Mouse (Mus musculus): ENCODE measurements around the gene Myoz2. TPM values are rescaled to one million over a fixed set of nuclear protein-coding genes. Genes with fewer than 3 reads are reported as not detected.

Gene Myoz2
- total RNA-seq, 2 experiments from 2014 or later = not detected

DNA sequence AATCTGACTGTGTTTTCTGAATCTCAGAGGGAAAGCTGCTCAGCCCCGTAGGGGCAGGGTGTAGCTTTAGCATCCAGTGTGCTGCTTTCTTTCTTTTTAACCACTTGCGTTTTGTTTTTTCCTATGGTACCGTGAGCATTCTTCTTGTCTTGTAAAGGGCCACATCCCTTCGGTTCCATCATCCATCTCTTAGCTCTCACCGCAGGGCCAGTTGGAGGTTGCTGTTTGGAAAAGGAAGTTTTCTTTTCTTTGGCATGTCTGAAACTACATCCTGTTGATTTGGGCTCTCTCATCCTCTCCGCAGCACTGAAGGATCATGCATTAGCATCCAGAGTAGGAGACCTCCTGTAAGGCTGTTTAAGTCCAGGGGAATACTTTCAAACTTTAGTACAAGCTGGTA, 25.4 kb downstream of the Myoz2 start:
- DNase-seq = no peak
- intact Hi-C loops (cut with DNase I) = no loop called here

DNA sequence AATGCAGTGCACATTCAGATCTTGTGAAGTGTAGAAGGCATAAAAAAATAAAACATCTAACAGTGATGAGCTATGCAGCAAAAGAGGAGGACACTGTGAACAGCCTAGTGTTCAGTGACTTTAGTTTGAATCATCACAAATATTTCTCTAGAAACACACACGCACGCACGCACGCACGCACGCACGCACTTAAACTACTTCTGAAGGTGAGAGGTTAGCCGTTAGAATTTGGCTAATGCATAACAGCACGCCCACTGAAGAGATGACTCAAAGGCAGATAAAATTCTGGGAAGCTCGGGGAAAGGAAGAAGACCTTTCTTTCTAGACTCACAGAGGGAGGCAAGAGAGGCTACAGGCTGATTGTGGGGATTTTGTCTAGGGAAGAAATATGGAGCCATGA, 27.4 kb downstream of the Myoz2 start:
- intact Hi-C loops (cut with DNase I) = no loop called here
- no peak for DNase-seq

DNA sequence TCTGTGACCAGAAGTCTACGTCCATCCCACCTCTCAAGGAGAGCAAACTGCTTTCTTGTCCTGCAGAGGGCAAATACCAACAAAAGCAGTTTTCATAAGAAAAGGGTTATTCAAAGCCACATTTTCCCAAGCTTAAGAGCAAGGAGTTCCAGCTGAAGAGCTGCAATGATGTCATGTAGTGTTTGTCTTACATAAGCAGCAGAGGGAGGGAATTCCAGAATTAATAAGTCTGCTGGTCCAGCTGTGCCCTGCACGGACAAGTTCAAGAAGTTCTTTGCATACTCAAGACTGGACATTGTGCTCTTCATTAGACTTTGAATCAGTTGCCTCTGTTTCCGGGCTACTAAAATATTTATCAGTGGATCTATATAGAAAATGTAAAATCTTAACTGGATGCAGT, 33.8 kb downstream of the Myoz2 start:
- DNase-seq = no peak

DNA sequence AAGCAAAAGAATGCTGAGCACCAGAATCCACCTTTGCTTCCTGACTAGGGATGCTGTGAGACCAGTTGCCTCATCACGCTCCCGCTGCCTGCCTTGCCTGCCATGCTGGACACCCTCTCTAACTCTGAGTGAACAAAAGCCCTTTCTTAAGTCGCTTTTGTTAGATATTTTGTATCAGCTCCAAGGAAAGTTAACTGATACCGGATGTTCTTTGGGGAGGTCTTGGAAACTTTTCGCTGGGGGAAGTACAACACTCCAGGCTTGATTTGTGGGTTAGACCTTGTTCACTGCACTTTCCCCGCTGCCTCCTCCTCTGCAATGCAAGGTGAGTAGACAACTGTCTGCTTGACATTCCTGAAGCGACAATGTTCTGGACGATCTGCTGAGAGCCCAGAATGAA, 36.3 kb downstream of the Myoz2 start:
- intact Hi-C loops (cut with DNase I) = no loop called here
- no peak for DNase-seq

More for the DNA sequence above, 33.8 kb downstream of the Myoz2 start:
- intact Hi-C loops (cut with DNase I) = no loop called here

DNA sequence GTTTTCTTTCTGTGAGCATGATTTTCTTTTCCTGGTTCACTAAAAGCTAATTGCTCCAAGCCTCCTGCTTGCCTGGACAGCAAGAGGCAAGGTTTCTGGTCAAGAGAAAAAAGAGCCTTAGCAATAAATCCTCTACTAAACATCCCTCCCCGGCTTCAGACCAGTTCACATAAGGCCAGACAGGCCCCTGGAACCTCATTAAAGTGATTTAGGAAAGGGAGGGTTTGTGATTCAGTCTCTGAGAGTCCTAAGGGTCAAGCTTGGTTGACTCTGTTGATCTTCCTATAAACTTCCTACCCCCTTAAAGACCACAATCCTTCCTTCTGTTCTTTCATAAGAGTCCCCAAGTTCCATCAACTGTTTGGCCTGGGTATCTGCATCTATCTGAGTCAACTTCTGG, 37.8 kb downstream of the Myoz2 start:
- no peak for DNase-seq
- intact Hi-C loops (cut with DNase I) = no loop called here

DNA sequence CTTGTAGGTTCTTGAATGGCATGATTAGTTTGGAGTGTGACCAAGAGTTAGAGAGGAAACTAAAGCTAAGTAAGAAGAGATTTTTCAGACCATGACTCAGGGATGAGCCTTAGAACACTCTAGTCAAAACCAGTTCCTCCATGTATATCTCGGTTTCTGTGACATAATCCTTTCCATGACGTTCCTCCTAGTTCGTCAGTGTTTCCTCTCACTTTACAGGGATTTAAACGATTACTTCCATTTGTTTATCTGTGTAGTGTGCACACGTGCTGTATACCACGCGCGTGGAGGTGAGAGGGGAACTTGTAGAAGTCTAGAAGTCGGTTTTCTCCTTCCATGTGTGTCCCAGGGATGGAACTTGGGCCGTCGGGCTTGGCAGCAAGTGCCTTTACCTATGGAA, 47.9 kb downstream of the Myoz2 start:
- DNase-seq = no peak
- intact Hi-C loops (cut with DNase I) = loop anchor here (10.0 kb wide), 1 partner anchor 118 kb away; no protein-coding TSS in a partner anchor

DNA sequence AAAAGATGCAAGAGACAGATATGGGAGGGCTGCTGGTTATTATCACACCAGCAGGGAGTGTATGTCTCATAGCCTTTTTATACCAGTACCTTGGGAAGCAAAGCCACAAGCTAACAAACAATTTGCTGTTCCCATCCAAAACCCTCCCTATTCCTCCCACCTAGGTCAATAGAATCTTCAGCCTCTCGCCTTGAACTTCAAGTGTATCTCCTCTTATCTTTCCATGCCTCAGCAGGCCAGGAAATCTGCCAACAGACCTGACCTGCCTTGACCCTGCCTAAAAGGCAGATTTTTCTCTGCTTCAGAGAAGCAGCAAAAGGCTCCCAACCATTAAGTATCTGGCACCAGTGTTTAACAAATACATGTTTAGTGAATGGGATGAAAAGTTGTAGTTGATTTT, 48.4 kb downstream of the Myoz2 start:
- no peak for DNase-seq
- intact Hi-C loops (cut with DNase I) = loop anchor here (10.0 kb wide), 1 partner anchor 118 kb away; no protein-coding TSS in a partner anchor

DNA sequence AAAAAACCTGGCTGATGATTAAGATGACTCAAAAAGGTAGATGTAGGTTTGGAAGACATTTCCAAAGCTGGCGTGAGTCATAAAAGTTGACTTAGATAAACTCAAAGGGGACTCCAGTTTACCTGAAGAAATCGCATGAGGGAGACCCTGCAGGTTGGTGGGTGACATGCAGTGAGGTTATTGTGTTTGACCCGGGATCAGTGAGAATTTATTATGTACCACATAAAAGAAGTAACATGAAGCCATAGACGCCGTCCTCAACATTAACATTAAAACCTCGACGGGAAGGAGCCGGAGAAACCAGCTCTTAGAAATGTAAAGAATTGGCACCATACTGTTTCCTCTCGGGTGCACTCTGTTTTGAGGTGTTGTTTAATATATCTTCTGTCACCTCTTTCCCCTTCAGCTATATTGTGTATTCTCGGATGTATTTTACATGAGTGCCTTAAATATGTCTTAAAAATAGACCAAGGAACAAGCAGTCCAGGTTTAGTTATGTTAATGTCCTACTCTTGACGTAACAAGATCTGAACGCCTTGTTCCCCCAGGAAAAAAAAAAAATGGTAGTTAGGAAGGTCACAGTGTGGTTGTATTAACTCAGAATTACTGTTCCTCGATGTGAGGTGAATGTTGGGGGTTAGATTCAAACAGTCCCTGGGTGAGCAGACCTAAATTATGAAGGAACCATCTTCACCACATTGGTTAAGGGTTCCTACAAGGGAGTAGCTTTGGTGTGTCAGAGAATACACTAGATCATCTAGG, 49.5 kb downstream of the Myoz2 start:
- DNase-seq = no peak
- intact Hi-C loops (cut with DNase I) = loop anchor here (10.0 kb wide), 1 partner anchor 119 kb away; no protein-coding TSS in a partner anchor

DNA sequence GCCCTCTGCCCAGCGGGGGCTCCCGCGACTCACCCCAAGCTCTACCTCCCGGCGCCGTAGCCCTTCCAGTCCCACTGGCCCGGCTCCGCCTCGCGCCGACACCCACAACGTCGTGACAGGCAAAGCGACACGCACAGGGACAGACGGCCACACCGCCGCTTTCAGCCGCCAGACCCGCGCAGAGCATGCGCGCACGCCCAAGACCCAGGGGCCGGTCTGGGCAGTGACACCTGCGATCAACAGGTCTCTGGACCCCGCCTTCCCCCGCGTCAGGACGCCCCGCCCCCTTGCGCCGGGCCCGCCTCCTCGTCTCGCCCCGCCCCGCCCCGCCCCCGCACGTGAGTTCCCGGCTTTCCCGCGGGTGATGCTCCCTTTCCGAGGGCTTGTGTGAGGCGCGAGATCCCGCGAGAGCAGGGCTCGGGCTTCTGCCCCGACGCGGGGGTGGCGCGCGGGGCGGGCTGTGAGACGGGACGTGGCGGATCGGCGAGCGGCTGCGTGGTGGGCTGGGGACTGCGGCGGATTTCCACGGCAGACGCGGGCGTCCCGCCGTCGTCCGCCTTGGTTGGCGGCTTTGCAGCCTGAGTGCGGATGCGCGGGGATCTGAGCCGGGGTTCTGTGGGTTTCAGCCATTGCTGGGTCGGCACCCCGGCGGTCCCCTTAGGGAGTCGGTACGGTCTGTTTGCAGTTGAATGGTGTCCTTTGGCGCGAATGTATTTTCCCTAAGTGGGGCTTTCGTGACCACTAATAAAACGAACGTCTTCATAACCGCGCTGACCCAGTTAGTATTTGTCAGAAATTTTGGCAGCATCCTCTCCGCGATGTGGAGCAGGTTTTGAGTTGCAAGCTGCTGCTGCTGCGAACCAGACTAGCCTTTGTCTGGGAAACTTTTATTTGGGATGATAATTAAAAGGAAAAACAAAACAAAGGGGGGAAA, 50.3 kb downstream of the Myoz2 start, which contains the start of gene Usp53:
Usp53 (minus strand) TSS at position 262 of the 934 bp plus-strand sequence.
- DNase-seq = peak; percentile 97
- intact Hi-C loops (cut with DNase I) = loop anchor here (10.0 kb wide), 1 partner anchor 120 kb away; no protein-coding TSS in a partner anchor

DNA sequence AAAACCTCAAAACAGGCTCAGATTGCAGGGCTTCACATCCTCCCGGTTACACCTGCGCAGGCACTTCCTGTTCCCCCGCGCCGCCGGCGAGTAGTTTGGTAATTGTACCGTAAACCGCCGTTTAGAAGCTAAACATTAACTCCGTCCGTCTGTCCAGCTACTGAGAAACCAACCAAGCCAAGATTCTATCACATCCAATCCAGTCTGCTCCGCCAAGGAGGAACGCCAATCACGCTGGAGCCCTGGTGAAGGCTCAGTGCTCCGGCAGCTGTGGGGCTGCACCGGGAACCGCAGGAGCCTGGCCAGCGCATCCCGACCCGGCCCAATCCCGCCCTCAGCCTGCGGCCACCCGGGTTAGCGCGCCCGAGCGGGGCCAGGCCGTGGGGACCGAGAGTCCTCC, 51.0 kb downstream of the Myoz2 start:
- no peak for DNase-seq
- intact Hi-C loops (cut with DNase I) = loop anchor here (10.0 kb wide), 1 partner anchor 121 kb away; no protein-coding TSS in a partner anchor

DNA sequence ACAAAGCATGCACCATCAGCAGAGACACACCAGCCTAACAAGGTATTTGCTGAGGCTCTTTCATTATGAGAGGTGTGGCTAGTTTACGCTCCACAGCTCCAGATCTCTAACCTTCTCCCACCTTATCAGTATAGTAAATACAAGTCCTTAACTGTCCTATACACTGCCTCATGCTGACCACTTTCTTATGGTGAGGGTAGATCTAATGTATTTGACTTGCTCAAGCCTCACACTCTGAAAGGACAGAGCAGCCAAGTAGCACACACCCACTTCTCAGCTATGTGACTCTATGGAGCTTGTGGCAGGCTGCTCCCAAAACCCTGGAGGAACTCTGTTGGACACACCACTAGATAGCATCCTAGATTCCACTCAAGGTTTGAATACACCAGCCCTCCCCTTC, 58.9 kb downstream of the Myoz2 start:
- intact Hi-C loops (cut with DNase I) = no loop called here
- no peak for DNase-seq

DNA sequence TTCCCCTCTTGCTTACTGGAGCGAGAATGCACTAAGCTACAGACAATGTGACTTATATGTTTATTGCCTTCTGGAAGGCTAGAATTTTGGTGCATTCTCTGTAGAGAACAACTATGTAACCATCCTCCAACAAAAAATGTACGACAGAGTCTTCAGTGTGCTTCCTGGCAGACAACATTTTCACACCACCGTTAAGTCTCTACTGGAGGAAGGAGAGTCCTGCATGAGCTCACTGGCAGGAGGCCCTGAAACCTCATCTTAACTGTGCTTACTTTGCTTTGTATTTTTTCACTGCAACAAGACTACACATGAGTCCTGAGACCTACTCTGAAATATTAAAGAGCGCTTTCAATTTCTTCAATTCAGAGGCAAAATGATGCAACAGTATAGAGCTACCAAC, 59.5 kb downstream of the Myoz2 start:
- intact Hi-C loops (cut with DNase I) = no loop called here
- no peak for DNase-seq

DNA sequence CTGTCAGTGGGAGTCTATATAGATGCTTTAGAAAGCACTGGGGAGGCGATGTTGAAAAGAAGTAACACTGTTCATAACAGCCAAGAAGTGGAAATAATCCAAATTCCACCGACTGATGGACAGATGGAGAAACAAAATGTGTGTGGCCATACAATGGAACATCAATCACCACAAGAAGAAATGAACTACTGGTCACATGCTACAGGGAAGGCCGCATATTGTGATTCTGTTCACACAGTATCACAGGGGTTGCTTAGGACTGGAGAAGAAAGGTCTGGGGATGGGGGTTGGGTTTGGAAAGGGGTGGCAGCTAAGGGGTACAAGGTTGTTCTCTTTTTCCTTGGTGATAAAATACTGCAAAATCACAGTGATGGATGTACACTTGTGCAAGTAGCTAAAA, 60.0 kb downstream of the Myoz2 start:
- DNase-seq = no peak
- intact Hi-C loops (cut with DNase I) = no loop called here

DNA sequence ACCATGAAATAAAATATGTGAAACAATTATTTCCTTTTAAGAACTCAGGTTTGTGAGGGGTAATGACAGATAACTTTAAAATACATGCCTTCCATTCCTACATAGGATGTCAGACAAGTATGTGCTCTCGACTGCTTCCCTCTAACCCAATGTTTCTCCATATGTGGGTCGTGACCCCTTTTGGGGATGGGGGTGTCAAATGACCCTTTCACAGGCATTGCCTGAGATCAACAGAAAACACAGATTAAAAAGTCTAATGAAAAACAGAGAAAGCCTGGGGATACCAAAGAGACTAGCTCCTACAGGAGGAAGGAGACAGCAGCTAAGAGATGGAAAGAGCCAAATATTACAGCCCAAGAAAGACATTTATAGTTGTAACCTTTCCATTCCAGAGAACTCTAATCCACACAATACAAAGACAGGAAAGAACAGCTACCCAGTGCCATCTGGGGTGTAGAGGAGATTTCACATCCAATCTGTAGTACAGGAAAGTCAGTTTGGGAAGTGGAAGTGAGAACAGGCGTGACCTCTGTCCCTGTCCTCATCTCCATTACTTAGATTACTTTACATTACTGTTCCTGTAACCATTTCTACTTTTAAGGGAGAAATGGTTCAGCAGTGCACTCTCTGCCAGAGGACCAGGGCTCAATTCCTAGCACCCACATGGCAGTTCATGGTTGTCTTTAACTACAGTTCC, 62.5 kb downstream of the Myoz2 start:
- intact Hi-C loops (cut with DNase I) = no loop called here
- DNase-seq = no peak

DNA sequence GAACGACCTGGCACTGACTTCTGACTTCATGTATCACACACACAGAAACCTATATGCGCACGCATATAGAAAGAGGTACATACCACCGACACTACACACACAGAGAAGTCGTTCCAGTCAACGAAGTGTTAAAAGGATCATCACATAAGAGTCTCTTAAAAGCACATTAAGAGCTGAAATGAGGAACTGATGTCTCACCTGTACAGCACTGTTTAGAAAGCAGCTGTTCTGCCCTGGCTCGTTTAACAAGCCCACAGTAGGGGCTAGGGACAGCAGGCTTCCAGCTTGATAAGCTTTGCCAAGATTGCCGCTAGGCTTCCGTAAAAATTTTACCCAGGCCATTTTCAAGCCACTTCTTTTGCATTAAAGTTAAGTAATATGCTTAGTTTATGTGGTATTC, 66.4 kb downstream of the Myoz2 start:
- intact Hi-C loops (cut with DNase I) = no loop called here
- no peak for DNase-seq

DNA sequence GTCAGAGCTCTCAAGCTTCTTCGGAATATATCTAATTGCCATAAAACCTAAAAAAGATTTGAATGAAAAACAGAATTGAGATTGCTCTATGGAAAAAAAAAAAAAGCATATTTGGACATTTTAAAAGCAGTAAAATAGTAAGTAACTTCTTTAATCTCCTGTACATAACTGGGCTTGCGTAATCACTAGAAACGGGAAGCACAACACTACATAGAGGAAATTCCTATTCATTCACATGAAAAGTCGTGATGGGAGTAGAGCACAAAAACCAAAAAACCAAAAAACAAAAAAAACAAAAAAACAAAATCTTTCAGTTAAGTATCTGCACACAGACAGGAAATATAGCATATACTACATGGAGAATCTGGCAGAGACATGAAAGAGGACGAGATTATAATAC, 70.5 kb downstream of the Myoz2 start:
- no peak for DNase-seq
- intact Hi-C loops (cut with DNase I) = no loop called here

Small RNA genes lying within 50 kb of the gene (microRNA-seq; reads per million reads assigned to microRNA genes)
- not detected for gene Gm22066

Other genes with a start within 250 kb of the Myoz2 start
- gene Fabp2, start 139.9 kb downstream of the Myoz2 start, total RNA-seq (2021) = not detected
- gene Gm10959, start 115.7 kb downstream of the Myoz2 start, total RNA-seq (2021) = not detected
- 10 to 100 TPM; 35.7 to 38.0 TPM for gene 1810037I17Rik, start 110.8 kb downstream of the Myoz2 start, total RNA-seq (2021)
- gene Usp53, start 50.5 kb downstream of the Myoz2 start, total RNA-seq (2021) = 10 to 100 TPM; 17.8 to 19.0 TPM
- gene Synpo2, start 201.1 kb upstream of the Myoz2 start, total RNA-seq (2021) = 1 to 10 TPM; 2.2 to 3.0 TPM
- 10 to 100 TPM; 21.1 to 22.7 TPM for gene Sec24d, start 232.4 kb upstream of the Myoz2 start, total RNA-seq (2021)

All from left cerebral cortex, postnatal 4 days (tissue).